Mouse (Mus musculus) cerebellum, adult 9-10 months (tissue): Measurements from ENCODE around the gene Rassf10.
A peak's percentile ranks its signal among the peaks of the same experiment; 100 is the strongest.
"Not testable (repeated sequence)": the region's sequence is repeated elsewhere in the genome, so short reads cannot be mapped to it uniquely, and the experiment has no call there.

Source experiments
- DNase-seq: peaks from one replicate; pipeline ENCODE4 v3.0.0; 2022

The Rassf10 gene

DNA sequence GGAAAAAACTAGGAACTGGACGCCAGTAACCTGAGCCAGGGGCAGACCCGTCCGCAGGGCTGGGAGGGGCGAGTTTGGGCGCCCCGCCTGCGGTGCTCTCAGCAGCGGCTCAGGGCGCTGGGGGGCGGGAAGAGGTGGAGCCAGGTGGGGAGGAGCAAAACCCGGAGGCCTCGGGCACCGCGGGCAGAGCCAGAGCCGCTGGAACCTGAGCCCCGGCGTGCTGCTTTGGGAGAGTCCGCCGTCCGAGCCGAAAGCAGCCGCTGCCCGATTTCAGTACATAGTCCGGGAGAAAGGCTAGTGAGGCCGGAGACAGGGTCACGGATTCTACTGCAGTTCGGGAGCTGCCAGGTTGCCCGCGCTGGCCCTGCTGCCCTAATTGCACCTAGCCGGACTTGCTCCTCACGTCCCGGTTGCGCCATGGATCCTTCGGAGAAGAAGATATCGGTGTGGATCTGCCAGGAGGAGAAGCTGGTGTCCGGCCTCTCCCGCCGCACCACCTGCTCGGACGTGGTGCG is at the start of gene Rassf10:
Rassf10 (plus strand) TSS at position 186 of the 515 bp plus-strand sequence.
- peak; percentile 21 for DNase-seq

DNA sequence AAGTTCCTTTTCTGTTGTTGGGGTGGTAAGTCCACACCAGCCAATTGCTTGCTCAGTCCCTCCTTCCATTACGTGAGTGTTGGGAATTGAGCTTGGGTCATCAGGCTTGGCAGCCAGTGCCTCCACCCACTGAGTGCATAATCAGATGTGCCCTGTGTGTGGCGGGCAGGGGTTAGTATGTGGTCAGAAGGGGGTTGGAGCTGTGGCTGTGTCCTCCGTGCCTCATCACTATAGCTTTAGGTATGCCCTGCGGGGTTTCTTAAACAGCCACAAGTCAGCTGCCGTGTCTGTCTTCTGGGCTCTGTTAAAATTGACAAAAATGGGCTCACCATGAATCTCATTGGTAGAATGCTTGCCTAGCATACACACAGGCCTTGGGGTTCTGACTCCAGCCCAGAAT is 46.9 kb upstream of the Rassf10 start:
- DNase-seq = no peak

DNA sequence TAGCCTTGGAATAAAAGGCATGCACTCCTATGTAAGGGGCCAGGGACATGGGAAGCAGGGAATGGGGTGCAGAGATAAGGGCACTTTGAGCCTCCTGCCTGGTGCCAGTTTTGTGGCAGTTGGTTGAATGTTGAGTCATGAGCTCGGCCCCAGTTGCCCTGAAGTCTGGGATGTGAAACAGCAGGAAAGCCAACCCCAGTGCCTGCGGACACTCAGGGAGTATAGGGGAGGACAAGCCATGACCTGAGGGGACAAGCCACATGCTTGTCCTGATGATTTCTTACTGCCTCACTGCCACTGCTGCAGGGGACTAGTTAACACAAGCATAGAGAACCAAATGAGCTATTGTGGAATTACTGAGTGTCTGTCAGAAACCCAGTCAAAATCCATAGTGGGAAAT is 46.3 kb upstream of the Rassf10 start:
- DNase-seq = no peak

DNA sequence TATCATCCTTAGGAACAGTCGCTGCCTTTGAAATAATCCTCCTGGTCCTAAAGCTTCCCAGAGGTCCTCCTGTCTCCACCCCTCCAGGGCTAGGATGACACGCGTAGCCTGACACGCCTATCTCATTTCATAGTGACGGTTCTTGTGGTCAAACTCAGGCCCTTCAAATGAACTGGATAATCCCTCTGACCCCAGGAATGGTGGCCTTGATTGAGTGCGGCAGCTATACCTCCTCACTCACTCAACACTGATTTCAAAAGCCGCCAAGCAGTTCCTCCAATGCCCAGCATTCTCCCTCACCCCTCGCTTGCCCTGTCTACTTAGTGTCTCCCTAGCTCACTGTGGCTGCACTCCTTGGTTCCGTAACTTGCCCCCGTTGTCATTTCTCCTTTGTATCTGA is 44.6 kb upstream of the Rassf10 start:
- DNase-seq = no peak

DNA sequence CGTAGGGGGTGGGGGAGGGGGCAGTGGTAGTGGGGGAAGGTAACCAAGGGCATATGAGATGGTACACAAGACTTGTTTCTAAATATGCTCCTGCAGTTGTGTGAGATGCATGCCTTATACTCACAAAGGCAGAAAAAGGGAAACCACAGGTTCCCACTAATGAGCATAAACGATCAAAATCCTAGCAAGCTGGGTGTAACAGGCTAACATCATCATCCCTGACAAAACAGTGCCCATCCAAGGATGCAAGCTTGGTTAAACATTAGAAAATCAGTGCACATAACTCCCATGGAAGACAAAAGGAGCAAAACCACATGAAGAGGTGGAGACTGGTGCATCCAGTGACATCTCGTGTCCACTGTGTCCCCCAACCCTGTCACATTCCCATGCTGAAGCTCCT is 40.8 kb upstream of the Rassf10 start:
- no peak for DNase-seq

DNA sequence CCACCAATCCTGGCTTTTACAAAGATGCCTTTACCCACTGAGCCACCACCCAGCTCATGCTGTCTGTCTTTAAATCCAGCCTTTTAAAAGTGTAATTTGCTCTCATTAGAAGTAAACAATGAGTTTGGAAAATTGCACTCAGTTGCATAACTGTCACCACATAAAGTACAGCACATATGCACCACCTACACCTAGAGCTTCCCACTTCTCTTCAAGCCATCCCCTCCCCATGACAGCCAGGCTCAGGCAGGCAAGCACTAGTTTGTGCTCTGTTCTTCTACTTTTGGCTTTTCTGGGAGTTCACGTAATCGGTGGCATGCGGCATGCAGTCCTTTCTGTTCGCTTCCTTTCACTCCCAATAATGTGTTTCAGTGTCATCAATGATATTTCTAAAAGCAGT is 38.2 kb upstream of the Rassf10 start:
- DNase-seq = no peak

DNA sequence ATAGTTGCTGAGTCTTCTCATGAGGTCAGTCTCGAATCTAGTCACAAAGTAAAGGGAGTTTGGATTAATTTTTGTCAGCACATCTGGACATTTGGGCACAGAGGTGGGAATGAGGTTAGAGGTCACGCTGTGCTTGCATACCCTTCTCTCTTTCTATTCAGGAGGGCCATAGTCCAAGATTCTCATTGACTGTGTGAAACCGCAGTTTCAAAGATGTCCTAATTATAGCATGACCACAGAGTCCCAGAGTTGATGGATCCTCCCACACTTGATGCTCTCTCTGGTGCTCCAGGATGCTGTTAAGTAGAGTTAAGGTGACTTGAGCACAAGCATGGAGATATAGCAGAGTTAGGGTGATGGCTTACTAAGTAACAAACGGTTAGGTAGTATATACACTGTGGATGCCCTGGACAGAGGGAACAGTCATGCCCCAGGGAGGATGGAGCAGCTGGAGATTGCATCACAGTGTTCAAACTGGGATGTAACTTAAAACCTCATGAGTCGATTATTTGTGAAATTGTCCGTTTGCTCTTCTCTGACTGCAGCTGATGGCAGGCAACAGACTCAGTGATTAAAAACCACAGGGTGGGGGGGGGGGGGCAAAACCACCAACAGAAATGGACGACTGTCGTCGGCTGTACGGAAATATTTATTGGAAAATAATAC is 36.0 kb upstream of the Rassf10 start:
- DNase-seq = no peak

DNA sequence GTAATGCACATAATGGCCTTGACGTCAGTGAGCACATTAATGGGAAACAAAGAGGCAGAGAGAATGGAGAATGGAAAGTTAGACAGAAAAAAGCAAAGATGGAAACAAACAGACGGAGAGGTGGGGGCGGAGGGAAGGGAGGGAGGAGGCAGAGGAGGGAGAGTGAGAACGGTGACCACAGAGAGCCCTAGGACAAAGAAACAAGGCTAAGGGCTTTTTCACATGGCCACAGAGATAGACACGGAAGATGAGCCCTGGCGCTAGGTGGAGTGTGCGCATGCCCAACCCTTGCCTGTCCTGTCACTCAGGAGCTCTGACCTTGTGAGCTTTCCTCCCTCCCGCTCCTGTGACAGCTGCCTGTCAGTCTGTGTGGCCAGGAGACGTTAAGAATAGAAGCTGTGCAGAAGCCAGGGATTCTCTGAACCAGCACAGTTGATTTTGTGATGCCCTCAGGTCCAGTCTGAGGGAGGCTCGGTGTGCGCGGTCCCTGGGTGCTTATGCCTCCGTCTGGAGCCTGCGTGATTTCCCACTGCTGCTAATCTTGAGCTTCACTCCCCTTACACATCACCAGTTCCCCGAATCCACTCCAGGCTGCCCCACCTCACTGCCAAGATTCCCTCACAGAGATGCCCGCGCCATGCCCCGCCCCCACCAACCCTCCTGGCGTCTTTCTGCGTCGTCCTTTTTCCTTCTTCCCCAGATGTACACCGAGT is 35.3 kb upstream of the Rassf10 start:
- DNase-seq = peak; percentile 70

DNA sequence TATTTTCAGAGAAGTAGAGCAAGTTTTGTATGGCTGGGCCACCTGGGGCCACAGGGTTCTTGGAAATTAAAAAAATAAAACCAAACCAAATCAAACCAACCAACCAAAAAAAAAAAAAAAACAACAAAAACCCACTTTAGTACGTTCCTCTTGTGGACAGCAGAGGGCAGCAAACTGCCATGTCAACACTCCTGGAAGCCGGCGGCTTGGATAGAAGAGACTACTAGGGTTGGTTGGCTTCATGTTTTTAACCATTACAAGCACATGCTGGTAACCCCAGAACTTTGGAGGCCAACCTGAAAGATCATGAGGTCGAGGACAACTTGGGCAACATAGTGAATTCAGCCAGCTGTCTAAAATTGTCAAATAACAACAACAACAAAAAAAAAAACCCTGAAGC is 33.9 kb upstream of the Rassf10 start:
- peak; percentile 77 for DNase-seq

DNA sequence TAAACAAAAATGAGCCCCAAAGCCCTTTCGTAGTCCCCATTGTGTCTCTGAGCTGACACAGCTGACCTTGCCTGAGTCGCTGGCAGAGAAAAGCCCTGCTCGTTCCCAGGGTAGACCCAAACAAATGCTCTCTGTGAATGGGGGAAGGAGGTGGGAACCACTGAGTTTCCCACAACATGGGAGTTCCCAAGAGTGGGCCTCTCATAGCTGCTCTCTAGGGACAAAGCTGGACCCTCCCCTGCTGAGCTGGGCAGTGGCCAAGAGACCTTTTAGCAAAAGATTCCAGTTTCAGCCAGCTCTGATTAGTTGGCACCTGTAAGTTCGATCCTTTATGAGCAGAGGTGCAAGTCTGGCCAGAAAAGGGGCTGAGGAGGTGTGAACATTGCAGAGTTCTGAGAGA is 31.0 kb upstream of the Rassf10 start:
- DNase-seq = no peak

DNA sequence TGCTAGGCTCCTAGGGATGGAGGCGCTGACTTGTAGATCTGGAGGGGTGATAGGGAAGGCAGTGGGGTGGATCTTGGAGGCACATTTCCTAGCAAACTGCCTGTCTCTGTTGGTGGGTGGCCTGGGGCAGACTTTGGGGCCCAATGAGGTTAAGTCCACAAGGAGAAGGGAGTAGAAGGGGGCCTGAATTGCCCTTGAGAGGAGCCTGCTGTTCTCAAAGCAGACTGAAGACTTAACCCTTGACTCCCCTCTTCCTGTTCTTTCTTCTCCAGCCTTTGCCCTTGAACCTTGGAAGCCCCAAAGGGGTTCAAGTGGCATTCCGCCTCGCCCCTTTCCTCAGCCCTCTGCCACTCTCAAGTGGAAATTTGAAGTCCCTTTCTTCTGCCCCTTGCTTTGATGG is 30.1 kb upstream of the Rassf10 start:
- no peak for DNase-seq

DNA sequence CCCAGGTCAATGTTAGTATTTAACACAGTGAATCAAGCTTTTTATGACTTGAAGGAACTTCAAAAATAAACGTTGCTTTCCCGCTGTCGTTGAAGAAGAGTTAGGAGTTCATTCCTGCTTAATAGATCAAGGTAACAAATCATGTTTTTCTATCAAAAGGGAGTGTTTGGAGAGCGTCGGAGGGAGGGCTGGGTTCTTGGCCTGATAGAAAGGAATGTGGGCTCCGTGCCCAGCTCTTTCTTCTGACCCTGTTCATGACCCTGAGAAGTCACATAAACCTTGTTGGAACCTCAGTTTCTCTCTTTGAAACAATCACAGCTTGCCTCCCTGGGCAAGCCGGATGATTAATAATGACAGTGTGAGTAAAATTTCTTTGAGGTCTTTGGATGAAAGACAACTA is 23.1 kb upstream of the Rassf10 start:
- no peak for DNase-seq

DNA sequence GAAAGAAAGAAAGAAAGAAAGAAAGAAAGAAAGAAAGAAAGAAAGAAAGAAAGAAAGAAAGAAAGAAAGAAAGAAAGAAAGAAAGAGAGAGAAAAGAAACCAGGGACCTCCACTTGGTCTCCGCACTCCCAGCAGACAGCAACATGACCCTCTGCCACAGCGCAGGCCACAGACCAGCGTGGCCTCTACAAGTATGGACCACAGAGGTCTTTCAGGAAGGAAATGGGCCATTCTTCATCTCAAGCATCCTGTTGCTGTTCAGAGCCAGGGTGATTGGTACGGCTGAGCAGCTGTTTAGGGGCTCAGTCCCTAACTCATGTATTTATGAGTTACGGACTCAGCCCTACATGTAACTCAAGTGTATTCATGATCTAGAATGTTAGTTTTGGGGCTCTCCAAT is 17.9 kb upstream of the Rassf10 start:
- DNase-seq = not testable (repeated sequence)

DNA sequence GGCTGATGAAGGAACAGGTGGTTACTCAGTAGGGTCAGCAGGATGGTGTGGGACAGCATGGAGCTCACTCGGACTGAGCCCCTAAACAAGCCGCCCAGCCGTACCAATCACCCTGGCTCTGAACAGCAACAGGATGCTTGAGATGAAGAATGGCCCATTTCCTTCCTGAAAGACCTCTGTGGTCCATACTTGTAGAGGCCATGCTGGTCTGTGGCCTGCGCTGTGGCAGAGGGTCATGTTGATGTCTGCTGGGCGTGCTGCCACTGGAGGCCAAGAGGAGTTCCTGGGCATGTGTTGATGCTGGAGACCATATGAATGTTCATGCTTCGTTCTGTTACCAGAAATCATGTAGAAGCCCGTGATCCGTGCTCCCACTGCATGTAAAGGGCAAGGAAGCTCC is 16.7 kb upstream of the Rassf10 start:
- DNase-seq = no peak

DNA sequence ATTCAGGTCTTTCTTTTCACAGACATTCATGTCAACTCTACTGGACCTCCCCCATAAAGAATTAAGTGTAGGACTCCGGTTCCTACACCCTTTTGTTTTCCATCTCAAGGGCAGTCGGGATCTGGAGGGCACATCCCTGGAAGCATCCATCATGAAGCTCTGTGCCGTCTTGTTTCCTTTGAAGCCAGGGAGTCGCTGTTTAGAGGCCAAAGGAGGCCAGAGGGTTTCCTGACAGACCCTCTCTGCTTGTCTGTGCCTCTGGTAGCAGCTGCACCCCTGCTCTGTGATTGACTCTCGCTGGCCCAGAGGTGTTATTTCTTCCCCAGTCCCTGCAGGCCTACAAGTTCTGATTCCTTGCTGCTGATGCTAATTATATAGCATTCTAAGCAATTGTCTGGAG is 14.8 kb upstream of the Rassf10 start:
- DNase-seq = no peak

DNA sequence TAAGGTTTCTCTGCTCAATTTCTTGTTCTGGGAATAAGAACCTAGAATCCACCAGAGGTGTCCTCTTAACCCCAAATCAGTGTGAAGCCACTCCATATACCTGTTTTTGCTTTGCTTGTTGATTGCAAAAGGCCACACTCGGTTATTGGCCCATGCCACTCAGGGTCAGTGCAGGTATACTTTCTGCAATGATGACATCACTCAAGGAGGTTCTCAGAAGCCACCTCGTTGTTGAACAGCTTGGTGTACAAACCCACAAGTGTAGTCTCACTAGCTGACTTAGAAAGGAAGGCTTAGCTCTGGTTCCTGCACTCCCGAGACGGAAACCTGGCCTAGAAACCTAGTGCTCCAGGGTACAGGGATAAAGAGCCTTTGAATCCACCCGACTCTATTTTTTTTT is 11.2 kb upstream of the Rassf10 start:
- no peak for DNase-seq

DNA sequence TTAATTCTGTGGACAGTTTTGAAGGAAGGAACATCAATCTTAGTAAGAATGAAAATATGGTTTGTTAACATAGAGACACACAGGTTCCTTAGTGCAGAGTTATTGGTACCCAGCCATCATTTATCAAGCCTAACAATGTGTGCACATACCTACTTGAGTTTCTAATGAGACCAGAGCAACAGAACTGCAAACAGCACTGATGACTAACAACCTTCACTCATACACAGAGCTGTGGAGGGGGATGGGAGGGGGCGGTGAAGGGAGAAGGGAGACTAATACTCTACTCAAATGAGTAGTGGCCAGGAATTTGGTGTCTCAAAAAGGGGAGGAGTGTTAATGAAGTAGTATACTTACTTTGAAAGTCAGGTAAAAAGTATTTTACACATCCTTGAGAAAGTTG is 10.7 kb upstream of the Rassf10 start:
- DNase-seq = no peak

DNA sequence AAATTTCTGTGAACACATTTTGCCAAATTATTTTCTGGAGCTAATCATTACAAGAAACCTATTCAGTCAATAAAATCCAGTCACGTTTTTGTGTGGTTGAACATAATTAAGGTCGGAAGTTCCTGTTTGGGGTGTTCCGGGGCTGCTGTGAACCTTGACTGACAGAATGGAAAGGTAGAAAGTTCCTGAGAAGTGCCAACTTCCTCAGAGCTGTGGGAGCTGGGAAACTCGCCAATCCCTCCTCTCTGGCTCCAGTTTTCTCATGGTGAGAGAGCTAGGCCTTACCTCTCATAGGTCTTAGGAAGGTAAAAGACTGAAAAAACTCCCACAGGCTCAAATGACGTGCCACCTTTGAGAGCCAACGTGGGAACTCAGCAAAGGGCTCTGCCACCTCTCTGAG is 7.1 kb upstream of the Rassf10 start:
- no peak for DNase-seq

DNA sequence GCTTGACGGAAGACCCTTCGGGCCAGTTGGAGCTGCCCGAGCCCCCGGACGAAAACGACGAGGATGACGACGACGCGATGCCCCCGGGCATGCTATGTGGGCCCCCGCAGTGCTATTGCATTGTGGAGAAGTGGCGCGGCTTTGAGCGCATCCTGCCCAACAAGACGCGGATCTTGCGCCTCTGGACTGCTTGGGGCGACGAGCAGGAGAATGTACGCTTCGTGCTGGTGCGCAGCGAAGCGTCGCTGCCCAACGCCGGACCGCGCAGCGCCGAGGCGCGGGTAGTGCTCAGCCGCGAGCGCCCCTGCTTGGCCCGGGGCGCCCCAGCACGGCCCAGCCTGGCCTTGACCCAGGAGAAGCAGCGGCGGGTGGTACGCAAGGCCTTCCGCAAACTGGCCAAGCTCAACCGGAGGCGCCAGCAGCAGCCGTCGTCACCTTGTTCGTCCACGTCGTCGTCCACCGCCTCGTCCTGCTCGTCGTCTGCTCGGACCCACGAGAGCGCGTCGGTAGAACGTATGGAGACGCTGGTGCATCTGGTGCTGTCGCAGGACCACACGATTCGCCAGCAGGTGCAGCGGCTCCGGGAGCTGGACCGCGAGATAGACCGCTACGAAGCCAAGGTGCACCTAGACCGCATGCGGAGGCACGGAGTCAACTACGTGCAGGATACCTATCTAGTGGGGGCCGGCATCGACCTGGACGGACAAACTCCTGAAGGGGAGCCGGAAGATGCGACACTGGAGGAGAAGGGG is 765 bp downstream of the Rassf10 start:
- peak; percentile 4 for DNase-seq

DNA sequence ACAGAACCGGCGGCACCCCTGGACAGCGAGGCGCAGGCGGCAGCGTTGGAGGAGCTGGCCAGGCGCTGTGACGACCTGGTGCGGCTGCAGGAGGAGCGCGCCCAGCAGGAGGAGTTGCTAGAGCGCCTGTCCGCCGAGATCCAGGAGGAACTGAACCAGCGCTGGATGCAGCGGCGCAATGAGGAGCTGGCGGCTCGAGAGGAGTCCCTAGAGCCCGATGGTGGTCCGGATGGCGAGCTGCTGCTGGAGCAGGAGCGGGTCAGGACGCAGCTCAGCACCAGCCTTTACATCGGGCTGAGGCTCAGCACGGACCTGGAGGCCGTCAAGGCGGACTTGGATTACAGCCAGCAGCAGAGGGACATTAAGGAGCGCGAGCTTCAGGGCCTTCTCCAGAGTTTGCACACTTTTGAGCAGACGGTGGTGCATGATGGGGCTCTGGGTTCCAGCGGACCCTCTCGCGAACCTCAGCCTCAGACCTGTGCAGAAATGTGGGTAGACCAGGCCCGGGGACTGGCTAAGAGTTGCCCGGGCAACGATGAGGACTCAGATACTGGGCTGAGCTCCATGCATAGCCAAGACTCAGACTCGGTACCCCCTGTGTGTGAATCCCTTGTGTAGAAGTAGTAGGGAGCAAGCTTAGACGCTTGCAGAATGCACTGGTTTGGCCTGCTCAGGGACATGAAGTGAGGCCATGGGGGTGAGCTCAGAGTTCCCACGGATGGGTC is 1.5 kb downstream of the Rassf10 start:
- peak; percentile 18 for DNase-seq

DNA sequence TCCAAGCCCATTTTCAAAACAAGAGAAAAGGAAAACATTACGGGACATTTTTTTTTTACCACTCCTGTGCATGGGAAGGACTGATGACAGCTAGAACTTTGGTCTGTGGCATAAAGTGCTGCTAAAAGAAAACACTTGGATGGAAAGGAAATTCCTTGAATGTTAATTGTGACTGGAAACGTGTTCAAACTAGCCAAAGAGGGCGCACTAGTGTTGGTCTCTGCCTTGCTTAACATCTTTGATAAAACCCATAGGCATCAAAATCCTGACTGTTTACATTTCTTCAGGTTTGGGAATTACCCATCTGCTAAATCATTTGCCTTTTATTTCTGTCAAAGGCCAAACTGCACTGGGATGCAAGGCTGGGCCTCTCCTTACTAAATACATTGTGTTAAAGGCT is 2.2 kb downstream of the Rassf10 start:
- no peak for DNase-seq

DNA sequence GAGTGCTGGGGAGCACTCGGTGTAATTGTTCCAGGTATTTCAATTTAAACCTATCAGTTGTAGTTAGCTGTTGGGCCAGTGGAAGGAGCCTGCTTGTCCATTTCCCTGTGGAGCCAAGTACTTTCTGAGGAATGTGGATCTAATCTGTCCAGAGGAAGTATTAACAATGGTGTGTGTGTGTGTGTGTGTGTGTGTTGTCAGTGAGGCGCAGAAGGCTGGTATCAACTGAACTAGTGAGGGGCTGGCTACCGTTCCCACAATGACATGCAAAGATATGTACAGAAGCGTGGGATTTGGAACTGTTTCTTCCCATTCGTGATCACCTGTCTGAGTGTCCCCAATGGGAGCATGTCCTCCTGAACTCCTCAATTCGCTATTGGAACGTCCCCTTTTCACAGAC is 3.2 kb downstream of the Rassf10 start:
- DNase-seq = no peak

DNA sequence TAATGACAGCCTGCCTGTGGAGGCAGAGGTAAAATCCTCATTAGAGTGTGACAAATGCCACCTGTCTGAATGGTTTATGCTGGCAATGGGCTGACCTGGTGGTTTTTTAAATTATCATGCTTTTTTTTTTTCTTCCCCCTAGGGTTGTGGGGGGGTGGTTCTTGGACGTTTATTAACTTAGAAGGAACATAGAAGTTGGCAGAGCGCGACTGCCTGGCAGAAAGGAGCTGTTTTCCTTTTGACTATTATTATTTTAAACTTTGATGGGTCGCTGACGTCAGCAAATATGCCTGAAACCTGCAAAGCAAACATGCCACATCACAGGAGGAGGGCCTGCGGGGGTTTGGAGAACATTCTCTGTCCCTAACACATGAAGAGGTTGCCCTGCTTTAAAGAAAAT is 3.9 kb downstream of the Rassf10 start:
- DNase-seq = no peak
